Mouse (Mus musculus) limb, embryonic 10.5 days (tissue): ENCODE data around the gene Mgrn1. TPM values are rescaled to one million over a fixed set of nuclear protein-coding genes. Genes with fewer than 3 reads are reported as not detected.

ENCODE experiments used
- DNase-seq: peaks from one replicate; pipeline ENCODE4 v3.0.0-alpha.2; 2017; ENCODE audit warnings: low spot score
- H3K27ac ChIP-seq: fragments of 300-500 bp; sonication (generic); 2 replicates; pipeline ENCODE4 v1.5.1; 2016; ENCODE audit warnings: mild to moderate bottlenecking
- H3K27me3 ChIP-seq: fragments of 300-500 bp; sonication (generic); 2 replicates; pipeline ENCODE4 v1.6.1; 2016; ENCODE audit warnings: low read depth, mild to moderate bottlenecking; ENCODE audit not compliant: poor library complexity, severe bottlenecking
- H3K36me3 ChIP-seq: fragments of 300-500 bp; sonication (generic); 2 replicates; pipeline ENCODE4 v1.6.1; 2016; ENCODE audit warnings: mild to moderate bottlenecking, moderate library complexity
- H3K4me1 ChIP-seq: fragments of 300-500 bp; sonication (generic); 2 replicates; pipeline ENCODE4 v1.6.1; 2016
- H3K4me3 ChIP-seq: fragments of 300-500 bp; sonication (generic); 2 replicates; pipeline ENCODE4 v1.5.1; 2016; ENCODE audit warnings: mild to moderate bottlenecking, moderate library complexity
- H3K9me3 ChIP-seq: fragments of 300-500 bp; sonication (generic); replicated peaks from 2 replicates; pipeline ENCODE4 v1.6.1; 2016; ENCODE audit warnings: mild to moderate bottlenecking
- WGBS: fragments of 180-500 bp; shearing (Covaris S2); methylation state at CpG from one replicate; pipeline ENCODE4 v1.1.7; 2016; 5-methylcytosine and 5-hydroxymethylcytosine counted together
- polyA plus RNA-seq: library from polyadenylated mRNA; unstranded; fragments of >200 nt; fragmentation: Nextera tagmentation; extraction: Ambion mirVana; gene quantifications from 2 replicates; pipeline ENCODE4 v1.2.1, GENCODE M21; 2016

The Mgrn1 gene
- polyA plus RNA-seq, 1 experiment from 2014 or later = 84.5 TPM

GRCm38 (mm10) chr16:4965392-4966129 is 79.5 kb downstream of the Mgrn1 start:
- no peak for DNase-seq
- Histone ChIP-seq H3K9me3 (no peaks in the 10 kb centered on the region), H3K36me3 (0 out of 2 replicates have a peak, but pooled peaks cover under 1% of the 10 kb centered on the region), H3K4me3 (peak overlapping the region; percentile 93; the same call in 1 of the 2 replicates), H3K4me1 (peaks cover 23% of the 10 kb centered on the region), H3K27ac (no peak overlapping the region), H3K27me3 (no peaks in the 10 kb centered on the region)
- 86% methylated on average over 8 of the region's 8 CpGs for WGBS

- Histone ChIP-seq H3K4me1 (peaks cover 10% of the 10 kb centered on the region), H3K9me3 (no peaks in the 10 kb centered on the region), H3K27ac (no peak overlapping the region), H3K36me3 (no peaks in the 10 kb centered on the region), H3K27me3 (no peaks in the 10 kb centered on the region), H3K4me3 (no peak overlapping the region)
- no peak for DNase-seq
- 88% methylated on average over 3 of the region's 3 CpGs for WGBS
Measured at GRCm38 (mm10) chr16:4968426-4968825, 82.4 kb downstream of the Mgrn1 start.

GRCm38 (mm10) chr16:4969055-4969843 is 83.2 kb downstream of the Mgrn1 start:
- Histone ChIP-seq H3K36me3 (no peaks in the 10 kb centered on the region), H3K4me3 (no peak overlapping the region), H3K27ac (no peak overlapping the region), H3K9me3 (no peaks in the 10 kb centered on the region), H3K4me1 (peaks cover 9% of the 10 kb centered on the region; the same call in 1 of the 2 replicates), H3K27me3 (no peaks in the 10 kb centered on the region)
- 82% methylated on average over 5 of the region's 5 CpGs for WGBS
- no peak for DNase-seq

- Histone ChIP-seq H3K4me1 (no peaks in the 10 kb centered on the region), H3K9me3 (no peaks in the 10 kb centered on the region), H3K27me3 (no peaks in the 10 kb centered on the region), H3K36me3 (no peaks in the 10 kb centered on the region), H3K27ac (no peak overlapping the region), H3K4me3 (no peak overlapping the region)
- DNase-seq = no peak
- WGBS = 71% methylated on average over 4 of the region's 4 CpGs
Measured at GRCm38 (mm10) chr16:4971626-4972025, 85.6 kb downstream of the Mgrn1 start.

- no peaks in the 10 kb centered on the region for H3K27me3 ChIP-seq
- 80% methylated on average over 5 of the region's 5 CpGs for WGBS
- H3K36me3 ChIP-seq = no peaks in the 10 kb centered on the region
- H3K4me1 ChIP-seq = no peaks in the 10 kb centered on the region
- no peak overlapping the region for H3K27ac ChIP-seq
- no peaks in the 10 kb centered on the region for H3K9me3 ChIP-seq
- H3K4me3 ChIP-seq = no peak overlapping the region
- DNase-seq = no peak
Measured at GRCm38 (mm10) chr16:4974521-4974920, 88.5 kb downstream of the Mgrn1 start.

GRCm38 (mm10) chr16:4976180-4976579 is 90.1 kb downstream of the Mgrn1 start:
- H3K27ac ChIP-seq = no peak overlapping the region
- no peaks in the 10 kb centered on the region for H3K27me3 ChIP-seq
- 78% methylated on average over 2 of the region's 2 CpGs for WGBS
- H3K4me3 ChIP-seq = no peak overlapping the region
- H3K4me1 ChIP-seq = no peaks in the 10 kb centered on the region
- H3K9me3 ChIP-seq = no peaks in the 10 kb centered on the region
- no peaks in the 10 kb centered on the region for H3K36me3 ChIP-seq
- DNase-seq = no peak

- 81% methylated on average over 5 of the region's 5 CpGs for WGBS
- Histone ChIP-seq H3K4me1 (no peaks in the 10 kb centered on the region), H3K27me3 (no peaks in the 10 kb centered on the region), H3K9me3 (no peaks in the 10 kb centered on the region), H3K4me3 (no peak overlapping the region), H3K27ac (no peak overlapping the region), H3K36me3 (no peaks in the 10 kb centered on the region)
- no peak for DNase-seq
Measured at GRCm38 (mm10) chr16:4978275-4979051, 92.4 kb downstream of the Mgrn1 start.

- Histone ChIP-seq H3K27me3 (no peaks in the 10 kb centered on the region), H3K36me3 (no peaks in the 10 kb centered on the region), H3K4me3 (no peak overlapping the region), H3K4me1 (no peaks in the 10 kb centered on the region), H3K9me3 (no peaks in the 10 kb centered on the region), H3K27ac (no peak overlapping the region)
- DNase-seq = no peak
- WGBS = 72% methylated on average over 4 of the region's 4 CpGs
Measured at GRCm38 (mm10) chr16:4979755-4980380, 93.8 kb downstream of the Mgrn1 start.

GRCm38 (mm10) chr16:4984717-4985116 is 98.7 kb downstream of the Mgrn1 start:
- 94% methylated on average over 12 of the region's 12 CpGs for WGBS
- H3K4me3 ChIP-seq = no peak overlapping the region
- no peaks in the 10 kb centered on the region for H3K4me1 ChIP-seq
- H3K36me3 ChIP-seq = no peaks in the 10 kb centered on the region
- no peak overlapping the region for H3K27ac ChIP-seq
- DNase-seq = no peak
- H3K27me3 ChIP-seq = no peaks in the 10 kb centered on the region
- H3K9me3 ChIP-seq = no peaks in the 10 kb centered on the region

Other genes starting within 250 kb of the Mgrn1 start
- 22.5 and 28.3 TPM in 2 replicates for gene Vasn, start 246.3 kb upstream of the Mgrn1 start, polyA plus RNA-seq
- 64.1 and 70.2 TPM in 2 replicates for gene Dnaja3, start 246.3 kb upstream of the Mgrn1 start, polyA plus RNA-seq
- gene Coro7, start 206.5 kb upstream of the Mgrn1 start, polyA plus RNA-seq = 21.8 and 22.9 TPM in 2 replicates
- gene Nmral1, start 166.9 kb upstream of the Mgrn1 start, polyA plus RNA-seq = 264 and 277 TPM in 2 replicates
- gene Hmox2, start 159.9 kb upstream of the Mgrn1 start, polyA plus RNA-seq = 93.7 and 101 TPM in 2 replicates
- gene Cdip1, start 96.0 kb upstream of the Mgrn1 start, polyA plus RNA-seq = 112 TPM in 2 replicates
- gene 4930562C15Rik, start 50.8 kb upstream of the Mgrn1 start, polyA plus RNA-seq = 0.40 and 0.71 TPM in 2 replicates
- gene Ubald1, start 5.9 kb upstream of the Mgrn1 start, polyA plus RNA-seq = 43.6 and 43.8 TPM in 2 replicates
- gene Nudt16l1, start 52.5 kb downstream of the Mgrn1 start, polyA plus RNA-seq = 156 and 167 TPM in 2 replicates
- 43.6 and 55.6 TPM in 2 replicates for gene Anks3, start 78.0 kb downstream of the Mgrn1 start, polyA plus RNA-seq
- gene Sept12, start 111.6 kb downstream of the Mgrn1 start, polyA plus RNA-seq = not detected in 2 replicates
- gene Smim22, start 121.0 kb downstream of the Mgrn1 start, polyA plus RNA-seq = 1.6 and 2.2 TPM in 2 replicates
- gene Rogdi, start 127.3 kb downstream of the Mgrn1 start, polyA plus RNA-seq = 56.9 and 70.7 TPM in 2 replicates
- 191 and 204 TPM in 2 replicates for gene Glyr1, start 163.6 kb downstream of the Mgrn1 start, polyA plus RNA-seq
- gene Ubn1, start 163.8 kb downstream of the Mgrn1 start, polyA plus RNA-seq = 19.1 and 22.7 TPM in 2 replicates
- 2.3 and 3.0 TPM in 2 replicates for gene Ppl, start 246.2 kb downstream of the Mgrn1 start, polyA plus RNA-seq